Mouse (Mus musculus): ENCODE measurements around the gene Aldh1b1. TPM values are rescaled to one million over a fixed set of nuclear protein-coding genes. Genes with fewer than 3 reads are reported as not detected.

Gene Aldh1b1
- polyA plus RNA-seq, 1 experiment from 2014 or later: 3.8 TPM

GRCm38 (mm10) chr4:45785959-45786358 is 12.9 kb upstream of the Aldh1b1 start:
- Histone ChIP-seq H3K27ac (no peak overlapping the region), H3K36me3 (no peaks in the 10 kb centered on the region), H3K4me2 (replicated peaks) (no peak overlapping the region), H3K9ac (no peak overlapping the region), H3K4me1 (no peaks in the 10 kb centered on the region), H3K4me3 (no peak overlapping the region), H3K27me3 (0 out of 2 replicates have a peak, but pooled peaks cover 4% of the 10 kb centered on the region), H3K9me3 (no peaks in the 10 kb centered on the region)
- WGBS: 26% methylated on average over 2 of the region's 2 CpGs
- no peak for ATAC-seq (ENCODE audit: insufficient number of reproducible peaks, insufficient read depth, low FRiP score, low TSS enrichment)

DNA sequence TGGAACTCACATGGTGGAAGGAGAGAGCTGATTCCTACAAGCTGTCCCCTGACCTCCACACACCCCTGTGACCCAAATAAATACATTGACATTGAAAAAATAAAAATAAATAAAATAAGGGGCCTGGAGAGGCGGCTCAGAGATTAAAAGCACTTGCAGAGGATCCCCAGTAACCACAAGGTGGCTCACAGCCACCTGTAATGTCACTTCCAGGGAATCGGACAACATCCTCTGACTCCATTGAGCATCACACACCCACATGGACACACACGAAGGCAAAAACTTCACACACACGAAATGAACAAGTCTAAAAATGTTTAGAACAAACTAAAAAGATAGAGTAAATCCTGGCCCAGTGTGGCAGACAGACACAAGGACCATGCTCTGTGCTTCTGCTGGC is 12.1 kb upstream of the Aldh1b1 start:
- no peaks in the 10 kb centered on the region for H3K36me3 ChIP-seq
- 0 out of 2 replicates have a peak, but pooled peaks cover 4% of the 10 kb centered on the region for H3K27me3 ChIP-seq
- H3K27ac ChIP-seq: no peak overlapping the region
- H3K9me3 ChIP-seq: no peaks in the 10 kb centered on the region
- H3K4me2 ChIP-seq (replicated peaks): no peak overlapping the region
- WGBS: 54% methylated on average over 4 of the region's 4 CpGs
- no peak for ATAC-seq (ENCODE audit: insufficient number of reproducible peaks, insufficient read depth, low FRiP score, low TSS enrichment)
- H3K9ac ChIP-seq: no peak overlapping the region
- H3K4me3 ChIP-seq: no peak overlapping the region
- no peaks in the 10 kb centered on the region for H3K4me1 ChIP-seq

- H3K9ac ChIP-seq: no peak overlapping the region
- H3K4me3 ChIP-seq: no peak overlapping the region
- H3K4me2 ChIP-seq (replicated peaks): no peak overlapping the region
- ATAC-seq (ENCODE audit: insufficient number of reproducible peaks, insufficient read depth, low FRiP score, low TSS enrichment): no peak
- 83% methylated on average over 13 of the region's 13 CpGs for WGBS
- H3K36me3 ChIP-seq: no peaks in the 10 kb centered on the region
- no peak overlapping the region for H3K27ac ChIP-seq
- H3K9me3 ChIP-seq: no peaks in the 10 kb centered on the region
- no peaks in the 10 kb centered on the region for H3K4me1 ChIP-seq
- 0 out of 2 replicates have a peak, but pooled peaks cover 4% of the 10 kb centered on the region for H3K27me3 ChIP-seq
Observed at GRCm38 (mm10) chr4:45788446-45789081, 10.3 kb upstream of the Aldh1b1 start.

DNA sequence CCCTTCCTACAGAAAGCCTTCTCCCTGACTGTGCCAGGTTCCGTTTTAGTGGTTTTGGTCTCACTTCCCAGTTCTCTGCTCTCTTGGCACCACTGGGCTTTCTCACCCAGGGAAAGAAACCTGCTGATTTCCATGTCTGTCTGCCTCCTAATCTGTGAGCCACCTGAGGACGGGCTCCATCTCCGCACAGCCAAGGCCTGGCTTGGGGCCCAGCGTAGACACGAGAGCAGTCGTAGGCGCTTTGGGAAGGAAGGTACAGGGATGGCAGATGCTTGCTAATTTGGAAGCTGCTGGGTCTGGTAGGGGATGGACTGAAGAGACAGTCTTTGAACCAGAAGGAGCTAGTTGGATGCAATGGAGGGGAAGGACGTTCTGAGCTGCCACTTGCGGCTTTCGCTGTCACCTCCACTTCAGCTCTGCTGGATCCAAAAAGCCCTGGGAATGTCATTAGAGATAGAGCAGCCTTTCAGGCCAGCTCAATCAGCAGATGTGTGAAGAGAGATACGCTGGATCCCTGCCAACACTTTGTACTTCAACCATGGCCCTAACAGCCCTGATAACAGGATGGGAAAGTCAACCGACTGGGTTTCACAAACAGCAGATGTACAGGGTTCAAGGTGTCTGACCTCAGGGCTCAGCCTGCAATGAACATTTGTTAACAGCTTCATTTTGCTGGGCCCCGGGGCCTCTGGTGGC is 9.4 kb upstream of the Aldh1b1 start:
- H3K4me2 ChIP-seq (replicated peaks): no peak overlapping the region
- no peak overlapping the region for H3K4me3 ChIP-seq
- 0 out of 2 replicates have a peak, but pooled peaks cover 4% of the 10 kb centered on the region for H3K27me3 ChIP-seq
- H3K9ac ChIP-seq: no peak overlapping the region
- ATAC-seq (ENCODE audit: insufficient number of reproducible peaks, insufficient read depth, low FRiP score, low TSS enrichment): no peak
- no peaks in the 10 kb centered on the region for H3K4me1 ChIP-seq
- 66% methylated on average over 13 of the region's 13 CpGs for WGBS
- H3K36me3 ChIP-seq: no peaks in the 10 kb centered on the region
- H3K9me3 ChIP-seq: no peaks in the 10 kb centered on the region
- H3K27ac ChIP-seq: no peak overlapping the region

GRCm38 (mm10) chr4:45790018-45790417 is 8.8 kb upstream of the Aldh1b1 start:
- H3K4me1 ChIP-seq: no peaks in the 10 kb centered on the region
- 0 out of 2 replicates have a peak, but pooled peaks cover 4% of the 10 kb centered on the region for H3K27me3 ChIP-seq
- no peak overlapping the region for H3K4me2 ChIP-seq (replicated peaks)
- 83% methylated on average over 2 of the region's 2 CpGs for WGBS
- no peak for ATAC-seq (ENCODE audit: insufficient number of reproducible peaks, insufficient read depth, low FRiP score, low TSS enrichment)
- no peak overlapping the region for H3K4me3 ChIP-seq
- H3K36me3 ChIP-seq: no peaks in the 10 kb centered on the region
- no peak overlapping the region for H3K9ac ChIP-seq
- no peaks in the 10 kb centered on the region for H3K9me3 ChIP-seq
- H3K27ac ChIP-seq: no peak overlapping the region

DNA sequence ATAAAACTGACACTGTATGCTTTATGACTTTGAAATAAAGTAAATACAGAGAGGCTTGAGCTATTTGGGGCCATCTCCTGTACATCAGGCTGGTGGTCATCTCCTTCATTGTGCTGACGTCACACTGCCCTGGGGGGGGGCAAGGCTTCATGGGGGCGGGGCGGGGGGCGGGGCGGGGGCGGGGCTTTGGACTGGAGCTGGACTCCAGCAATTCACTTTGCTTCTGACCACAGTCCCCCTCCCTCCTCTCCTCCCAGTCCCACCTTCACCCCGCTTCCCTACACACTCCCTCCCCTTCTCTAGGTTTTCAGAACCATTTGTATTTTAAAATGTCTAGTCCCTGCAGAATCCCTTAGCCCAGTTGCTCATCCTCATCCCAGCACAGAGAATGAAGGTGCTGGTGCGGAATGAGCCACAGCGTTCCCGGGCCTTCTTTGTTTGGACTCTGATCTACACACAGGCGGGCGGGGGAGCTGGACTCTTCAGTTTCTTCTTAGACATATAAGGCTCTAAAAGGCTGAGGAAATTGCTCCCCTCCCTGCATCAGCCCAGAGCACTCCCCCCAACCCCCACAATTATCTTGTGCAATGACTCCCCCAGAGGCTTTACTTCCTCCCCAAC is 3.5 kb upstream of the Aldh1b1 start:
- 0 out of 2 replicates have a peak, but pooled peaks have one; percentile 26 for ATAC-seq (ENCODE audit: insufficient number of reproducible peaks, insufficient read depth, low FRiP score, low TSS enrichment)
- Histone ChIP-seq H3K27ac (no peak overlapping the region), H3K36me3 (no peaks in the 10 kb centered on the region), H3K4me2 (replicated peaks) (peak overlapping the region; percentile 49), H3K4me1 (peaks cover 14% of the 10 kb centered on the region), H3K9ac (no peak overlapping the region), H3K4me3 (peak overlapping the region; percentile 22; the same call in 1 of the 2 replicates), H3K9me3 (no peaks in the 10 kb centered on the region), H3K27me3 (0 out of 2 replicates have a peak, but pooled peaks cover 3% of the 10 kb centered on the region)
- 3% methylated on average over 12 of the region's 12 CpGs for WGBS

DNA sequence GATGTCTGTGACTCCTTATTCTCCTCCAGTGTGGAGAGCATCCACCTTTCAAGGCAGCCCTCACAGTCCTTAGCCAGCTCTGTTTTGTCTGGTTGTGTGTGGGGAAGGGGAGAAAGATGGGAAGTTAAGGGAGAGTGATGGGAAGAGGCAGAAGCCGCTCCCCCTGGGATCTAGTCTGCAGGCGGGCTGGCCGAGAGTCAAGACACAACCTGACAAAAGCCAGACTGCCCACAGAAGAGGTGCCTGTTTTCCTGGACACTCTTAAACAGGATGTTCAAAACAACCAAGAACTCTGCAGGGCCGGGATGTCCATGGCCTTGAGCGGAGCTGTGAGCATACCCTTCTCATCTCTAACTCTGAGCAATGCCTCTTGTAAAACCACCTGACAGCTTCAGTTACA is 2.1 kb upstream of the Aldh1b1 start:
- no peaks in the 10 kb centered on the region for H3K36me3 ChIP-seq
- WGBS: 55% methylated on average over 5 of the region's 5 CpGs
- H3K4me1 ChIP-seq: peaks cover 14% of the 10 kb centered on the region
- 0 out of 2 replicates have a peak, but pooled peaks cover 3% of the 10 kb centered on the region for H3K27me3 ChIP-seq
- no peak; the same call in 1 of the 2 replicates for ATAC-seq (ENCODE audit: insufficient number of reproducible peaks, insufficient read depth, low FRiP score, low TSS enrichment)
- no peaks in the 10 kb centered on the region for H3K9me3 ChIP-seq
- H3K9ac ChIP-seq: no peak overlapping the region
- no peak overlapping the region for H3K27ac ChIP-seq
- no peak overlapping the region for H3K4me2 ChIP-seq (replicated peaks)
- H3K4me3 ChIP-seq: no peak overlapping the region

- H3K9ac ChIP-seq: no peak overlapping the region
- no peak overlapping the region for H3K27ac ChIP-seq
- H3K36me3 ChIP-seq: no peaks in the 10 kb centered on the region
- H3K4me3 ChIP-seq: no peak overlapping the region
- no peak for ATAC-seq (ENCODE audit: insufficient number of reproducible peaks, insufficient read depth, low FRiP score, low TSS enrichment)
- no peaks in the 10 kb centered on the region for H3K9me3 ChIP-seq
- H3K4me1 ChIP-seq: peaks cover 14% of the 10 kb centered on the region
- WGBS: 28% methylated on average over 3 of the region's 3 CpGs
- no peak overlapping the region for H3K4me2 ChIP-seq (replicated peaks)
- H3K27me3 ChIP-seq: 0 out of 2 replicates have a peak, but pooled peaks cover 6% of the 10 kb centered on the region
Observed at GRCm38 (mm10) chr4:45799956-45800537, 1.2 kb downstream of the Aldh1b1 start.

DNA sequence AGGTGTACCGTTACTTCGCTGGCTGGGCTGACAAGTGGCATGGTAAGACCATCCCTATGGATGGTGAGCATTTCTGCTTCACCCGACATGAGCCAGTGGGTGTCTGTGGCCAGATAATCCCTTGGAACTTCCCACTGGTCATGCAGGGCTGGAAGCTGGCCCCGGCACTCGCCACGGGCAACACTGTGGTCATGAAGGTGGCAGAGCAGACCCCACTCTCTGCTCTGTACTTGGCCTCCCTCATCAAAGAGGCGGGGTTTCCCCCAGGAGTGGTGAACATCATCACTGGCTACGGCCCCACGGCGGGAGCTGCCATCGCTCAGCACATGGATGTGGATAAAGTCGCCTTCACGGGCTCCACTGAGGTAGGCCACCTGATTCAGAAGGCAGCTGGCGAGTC is 4.1 kb downstream of the Aldh1b1 start:
- Histone ChIP-seq H3K4me3 (no peak overlapping the region), H3K27me3 (0 out of 2 replicates have a peak, but pooled peaks cover 3% of the 10 kb centered on the region), H3K4me1 (peaks cover 7% of the 10 kb centered on the region), H3K9me3 (no peaks in the 10 kb centered on the region), H3K27ac (no peak overlapping the region), H3K36me3 (no peaks in the 10 kb centered on the region), H3K4me2 (replicated peaks) (no peak overlapping the region), H3K9ac (no peak overlapping the region)
- ATAC-seq (ENCODE audit: insufficient number of reproducible peaks, insufficient read depth, low FRiP score, low TSS enrichment): peak; percentile 58; the same call in 1 of the 2 replicates
- 95% methylated on average over 14 of the region's 14 CpGs for WGBS

DNA sequence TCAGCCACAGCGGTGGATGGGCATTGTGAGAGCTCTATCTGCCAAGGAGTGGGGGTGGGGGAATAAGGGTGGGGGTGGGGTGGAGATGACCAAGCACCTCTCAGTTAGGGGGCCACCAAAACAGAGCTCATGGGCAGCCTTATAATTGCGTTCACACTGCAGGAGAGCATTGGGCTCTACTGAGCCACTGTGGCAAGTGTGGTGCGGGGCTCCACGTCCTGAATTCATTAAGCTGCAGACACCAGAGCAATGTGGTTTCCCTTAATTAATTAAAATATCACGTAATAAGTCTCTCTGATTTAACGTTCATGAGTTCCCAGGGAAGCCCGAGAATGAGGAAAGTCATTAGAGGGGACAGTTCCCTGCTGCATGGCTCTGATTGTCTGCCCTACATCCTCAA is 9.2 kb downstream of the Aldh1b1 start:
- Histone ChIP-seq H3K4me3 (no peak overlapping the region), H3K27me3 (0 out of 2 replicates have a peak, but pooled peaks cover 4% of the 10 kb centered on the region), H3K4me1 (no peaks in the 10 kb centered on the region), H3K4me2 (replicated peaks) (no peak overlapping the region), H3K27ac (no peak overlapping the region), H3K9me3 (no peaks in the 10 kb centered on the region), H3K9ac (no peak overlapping the region), H3K36me3 (no peaks in the 10 kb centered on the region)
- WGBS: 35% methylated on average over 7 of the region's 7 CpGs
- no peak for ATAC-seq (ENCODE audit: insufficient number of reproducible peaks, insufficient read depth, low FRiP score, low TSS enrichment)

GRCm38 (mm10) chr4:45811250-45811649 is 12.4 kb downstream of the Aldh1b1 start:
- H3K9ac ChIP-seq: no peak overlapping the region
- no peaks in the 10 kb centered on the region for H3K4me1 ChIP-seq
- no peak overlapping the region for H3K27ac ChIP-seq
- no peaks in the 10 kb centered on the region for H3K9me3 ChIP-seq
- no peaks in the 10 kb centered on the region for H3K36me3 ChIP-seq
- no peak overlapping the region for H3K4me3 ChIP-seq
- WGBS: 14% methylated on average over 8 of the region's 8 CpGs
- H3K4me2 ChIP-seq (replicated peaks): no peak overlapping the region
- H3K27me3 ChIP-seq: 0 out of 2 replicates have a peak, but pooled peaks cover 3% of the 10 kb centered on the region
- no peak for ATAC-seq (ENCODE audit: insufficient number of reproducible peaks, insufficient read depth, low FRiP score, low TSS enrichment)

Measured in embryonic facial prominence, embryonic 12.5 days (tissue).